Mouse (Mus musculus) stomach, postnatal 0 days (tissue): ENCODE measurements at regions not wholly inside any gene's neighbourhood (a gene's known extent, or its start where the extent isn't known, plus 50 kb on each side); places are given as distances from the start of the nearest gene placed in this dataset.
A peak's percentile ranks its signal among the peaks of the same experiment; 100 is the strongest.
"Not testable (repeated sequence)": the region's sequence is repeated elsewhere in the genome, so short reads cannot be mapped to it uniquely, and the experiment has no call there.

Experiments used
- ATAC-seq: fragments of 200-750 bp; cut with Nextera tagmentation; 2 replicates; pipeline ENCODE4 v1.8.0; 2017; ENCODE audit not compliant: low FRiP score, low TSS enrichment
- DNase-seq: peaks from one replicate; pipeline ENCODE4 v3.0.0-alpha.2; 2016; ENCODE audit warnings: low spot score
- H3K27ac ChIP-seq: fragments of 300-500 bp; sonication (generic); replicated peaks from 2 replicates; pipeline ENCODE4 v1.5.1; 2014; ENCODE audit warnings: mild to moderate bottlenecking, control low read depth
- H3K27me3 ChIP-seq: fragments of 300-500 bp; sonication (generic); 2 replicates; pipeline ENCODE4 v1.6.1; 2014; ENCODE audit warnings: low read length; ENCODE audit not compliant: control insufficient read depth, insufficient read depth
- H3K36me3 ChIP-seq: fragments of 300-500 bp; sonication (generic); 2 replicates; pipeline ENCODE4 v1.6.1; 2014; ENCODE audit warnings: low read length, mixed read lengths; ENCODE audit not compliant: control insufficient read depth, insufficient read depth
- H3K4me1 ChIP-seq: fragments of 300-500 bp; sonication (generic); replicated peaks from 2 replicates; pipeline ENCODE4 v1.6.1; 2014; ENCODE audit warnings: antibody characterized with exemption; ENCODE audit not compliant: control insufficient read depth, insufficient read depth
- H3K4me2 ChIP-seq: fragments of 300-500 bp; sonication (generic); replicated peaks from 2 replicates; pipeline ENCODE4 v1.6.1; 2014; ENCODE audit warnings: low read depth, mild to moderate bottlenecking, control low read depth, moderate library complexity
- H3K4me3 ChIP-seq: fragments of 300-500 bp; sonication (generic); 2 replicates; pipeline ENCODE4 v1.5.1; 2014; ENCODE audit warnings: low read depth, low read length, control low read depth
- H3K9ac ChIP-seq: fragments of 300-500 bp; sonication (generic); 2 replicates; pipeline ENCODE4 v1.6.1; 2014; ENCODE audit warnings: mild to moderate bottlenecking, low read length, control low read depth, mixed read lengths
- H3K9me3 ChIP-seq: fragments of 300-500 bp; sonication (generic); 2 replicates; pipeline ENCODE4 v1.6.1; 2016; ENCODE audit warnings: low read length; ENCODE audit not compliant: control insufficient read depth
- CTCF ChIP-seq: IDR thresholded peaks from 2 replicates; pipeline ENCODE4 v1.5.1; 2016; ENCODE audit warnings: antibody characterized with exemption, low read depth, mild to moderate bottlenecking, moderate library complexity
- EP300 ChIP-seq: optimal IDR thresholded peaks from 2 replicates; pipeline ENCODE3; 2016; ENCODE audit warnings: antibody characterized with exemption
- WGBS: fragments of 180-500 bp; shearing (Covaris S2); extraction: QIAGEN DNeasy Blood & Tissue Kit; methylation state at CpG from one replicate; pipeline ENCODE4 v1.1.7; 2014; 5-methylcytosine and 5-hydroxymethylcytosine counted together

- no peak for TF ChIP-seq EP300
- TF ChIP-seq CTCF = peak; percentile 82
- no peaks in the 10 kb centered on the region for H3K36me3 ChIP-seq
- WGBS = 5% methylated on average over 10 of the region's 10 CpGs
- no peak overlapping the region for H3K9ac ChIP-seq
- no peaks in the 10 kb centered on the region for H3K4me1 ChIP-seq
- ATAC-seq = no peak
- no peaks in the 10 kb centered on the region for H3K27me3 ChIP-seq
- peak; percentile 52 for DNase-seq
- H3K4me3 ChIP-seq = no peak overlapping the region
- no peaks in the 10 kb centered on the region for H3K9me3 ChIP-seq
- H3K27ac ChIP-seq = no peak overlapping the region
- 0 out of 2 replicates have a peak overlapping the region, but pooled peaks have one; percentile 25 for H3K4me2 ChIP-seq
These were observed 66.7 kb upstream of the Chmp2b start for GRCm38 (mm10) chr16:65629186-65629585.

- Histone ChIP-seq H3K9ac (no peak overlapping the region), H3K4me2 (no peak overlapping the region), H3K27ac (no peak overlapping the region), H3K27me3 (no peaks in the 10 kb centered on the region), H3K9me3 (no peaks in the 10 kb centered on the region), H3K36me3 (no peaks in the 10 kb centered on the region), H3K4me3 (no peak overlapping the region), H3K4me1 (no peaks in the 10 kb centered on the region)
- DNase-seq = no peak
- ATAC-seq = no peak
- TF ChIP-seq CTCF (peak; percentile 36; the same call in 1 of the 2 replicates), EP300 (no peak)
- WGBS = 41% methylated on average over 5 of the region's 5 CpGs
These were observed 69.2 kb upstream of the Chmp2b start for GRCm38 (mm10) chr16:65631680-65632079.

GRCm38 (mm10) chr16:65646741-65647140 is 84.2 kb upstream of the Chmp2b start:
- WGBS = 70% methylated on average over 3 of the region's 3 CpGs

GRCm38 (mm10) chr16:65649061-65649460 is 86.5 kb upstream of the Chmp2b start:
- H3K27ac ChIP-seq = no peak overlapping the region
- H3K36me3 ChIP-seq = no peaks in the 10 kb centered on the region
- DNase-seq = no peak
- H3K4me1 ChIP-seq = no peaks in the 10 kb centered on the region
- no peaks in the 10 kb centered on the region for H3K27me3 ChIP-seq
- no peak overlapping the region for H3K4me2 ChIP-seq
- no peaks in the 10 kb centered on the region for H3K9me3 ChIP-seq
- 75% methylated on average over 3 of the region's 3 CpGs for WGBS
- H3K4me3 ChIP-seq = no peak overlapping the region
- no peak for ATAC-seq
- TF ChIP-seq EP300 (no peak), CTCF (no peak)
- no peak overlapping the region for H3K9ac ChIP-seq

More at GRCm38 (mm10) chr16:65646741-65647140, 84.2 kb upstream of the Chmp2b start:
- ATAC-seq, H3K9ac ChIP-seq, H3K27me3 ChIP-seq, H3K4me3 ChIP-seq, H3K36me3 ChIP-seq, H3K4me1 ChIP-seq, H3K27ac ChIP-seq, DNase-seq, H3K9me3 ChIP-seq, H3K4me2 ChIP-seq: not testable (repeated sequence)

GRCm38 (mm10) chr16:65655490-65655889 is 93.0 kb upstream of the Chmp2b start:
- H3K4me3 ChIP-seq = no peak overlapping the region
- H3K4me1 ChIP-seq = no peaks in the 10 kb centered on the region
- no peak overlapping the region for H3K9ac ChIP-seq
- no peaks in the 10 kb centered on the region for H3K36me3 ChIP-seq
- TF ChIP-seq CTCF (no peak), EP300 (no peak)
- no peak for DNase-seq
- ATAC-seq = no peak
- no peaks in the 10 kb centered on the region for H3K27me3 ChIP-seq
- H3K9me3 ChIP-seq = no peaks in the 10 kb centered on the region
- no peak overlapping the region for H3K27ac ChIP-seq
- H3K4me2 ChIP-seq = no peak overlapping the region

- TF ChIP-seq EP300 (no peak), CTCF (no peak)
- Histone ChIP-seq H3K4me3 (no peak overlapping the region), H3K9me3 (no peaks in the 10 kb centered on the region), H3K27ac (no peak overlapping the region), H3K4me2 (no peak overlapping the region), H3K4me1 (no peaks in the 10 kb centered on the region), H3K27me3 (no peaks in the 10 kb centered on the region), H3K36me3 (no peaks in the 10 kb centered on the region), H3K9ac (no peak overlapping the region)
- WGBS = 36% methylated on average over 2 of the region's 2 CpGs
- ATAC-seq (no peak), DNase-seq (no peak)
These were observed 95.3 kb upstream of the Chmp2b start for GRCm38 (mm10) chr16:65657829-65658228.
